Mouse (Mus musculus) urinary bladder, adult 2 months (tissue): ENCODE measurements around the gene Nans. TPM values are rescaled to one million over a fixed set of nuclear protein-coding genes. Genes with fewer than 3 reads are reported as not detected.

ENCODE experiments used
- DNase-seq: peaks from one replicate; pipeline ENCODE4 v3.0.0; 2022; ENCODE audit warnings: low spot score
- polyA plus RNA-seq: library from polyadenylated mRNA; depleted of rRNA; stranded (reverse); fragments of >200 nt; gene quantifications from 2 replicates; pipeline ENCODE4 v1.2.3, GENCODE M21; 2012

Nans gene
- polyA plus RNA-seq, 1 experiment = 34.6 TPM

GRCm38 (mm10) chr4:46485696-46486417 is 3.2 kb upstream of the Nans start:
- peak; percentile 44 for DNase-seq

DNA sequence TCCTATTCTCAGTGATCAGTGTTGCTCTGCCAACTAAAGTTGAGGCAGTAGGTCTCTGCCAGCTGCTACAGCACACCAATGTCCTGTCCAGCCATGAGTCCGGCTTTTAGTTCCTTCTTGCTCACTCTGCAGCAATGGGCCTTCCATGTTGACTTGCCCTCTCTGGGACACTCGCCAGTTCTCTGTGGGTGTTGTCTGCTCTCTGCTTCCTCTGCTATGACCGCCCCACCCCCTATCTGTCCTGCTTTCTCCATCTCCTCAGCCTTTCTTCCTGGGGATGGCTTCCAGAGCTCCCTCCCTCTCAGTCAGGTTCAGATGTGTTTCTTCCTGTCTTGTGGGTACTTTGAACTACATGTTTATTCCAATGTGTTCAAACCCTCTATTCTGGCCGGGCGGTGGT is 1.7 kb upstream of the Nans start:
- DNase-seq = no peak

- no peak for DNase-seq
Observed at GRCm38 (mm10) chr4:46493071-46493470, 4.0 kb downstream of the Nans start.

DNA sequence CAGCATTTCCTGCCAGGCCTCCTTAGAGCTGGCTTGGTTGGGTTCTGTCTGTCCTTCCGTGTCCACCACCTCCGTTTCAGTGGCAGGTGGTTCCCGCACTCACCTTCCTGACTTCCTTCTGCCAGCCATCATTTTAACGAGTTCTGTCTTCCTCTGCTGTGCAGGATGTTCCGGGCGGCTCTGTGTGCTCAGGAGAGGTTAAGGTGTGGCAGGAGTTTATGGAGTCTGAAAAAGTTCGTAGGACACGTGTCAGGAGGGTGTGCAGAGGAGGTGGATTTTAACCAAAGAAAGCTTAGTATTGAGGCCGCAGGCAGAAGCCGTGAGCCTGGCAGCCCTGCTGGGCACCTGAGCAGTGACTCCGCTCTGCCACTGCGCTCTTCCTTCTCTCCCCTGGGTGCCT is 6.5 kb downstream of the Nans start:
- no peak for DNase-seq

DNA sequence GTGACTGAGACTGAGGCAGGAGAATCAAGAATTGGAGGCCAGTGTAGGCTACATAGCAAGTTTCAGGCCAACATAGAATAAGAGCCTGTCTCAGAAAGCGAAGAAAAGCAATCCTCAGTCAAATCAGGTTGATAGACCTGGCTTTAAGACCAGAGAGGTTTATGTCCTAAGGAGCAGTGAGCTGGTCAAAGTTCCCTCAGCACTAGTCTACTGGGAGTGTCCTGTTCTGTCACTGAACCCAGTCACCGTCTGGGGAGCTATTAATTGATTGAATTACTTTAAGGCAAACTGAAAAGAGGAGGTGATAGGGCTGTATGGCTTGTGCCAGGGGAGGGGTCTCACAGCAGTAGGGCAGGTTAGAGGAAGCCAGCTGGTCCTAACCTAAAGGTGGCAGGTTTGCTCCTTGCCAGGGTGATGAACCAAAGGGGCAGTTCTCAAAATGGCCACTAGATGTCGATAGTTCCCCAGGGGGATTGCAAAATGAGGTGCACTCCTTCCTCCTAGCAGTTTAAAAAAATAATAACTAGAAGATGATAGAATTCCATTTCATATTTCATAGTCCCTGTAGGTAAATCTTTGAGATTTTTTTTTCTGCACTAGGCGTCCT is 8.3 kb downstream of the Nans start:
- no peak for DNase-seq

- DNase-seq = no peak
Observed at GRCm38 (mm10) chr4:46498511-46498910, 9.5 kb downstream of the Nans start.

GRCm38 (mm10) chr4:46498976-46499375 is 9.9 kb downstream of the Nans start:
- no peak for DNase-seq

DNA sequence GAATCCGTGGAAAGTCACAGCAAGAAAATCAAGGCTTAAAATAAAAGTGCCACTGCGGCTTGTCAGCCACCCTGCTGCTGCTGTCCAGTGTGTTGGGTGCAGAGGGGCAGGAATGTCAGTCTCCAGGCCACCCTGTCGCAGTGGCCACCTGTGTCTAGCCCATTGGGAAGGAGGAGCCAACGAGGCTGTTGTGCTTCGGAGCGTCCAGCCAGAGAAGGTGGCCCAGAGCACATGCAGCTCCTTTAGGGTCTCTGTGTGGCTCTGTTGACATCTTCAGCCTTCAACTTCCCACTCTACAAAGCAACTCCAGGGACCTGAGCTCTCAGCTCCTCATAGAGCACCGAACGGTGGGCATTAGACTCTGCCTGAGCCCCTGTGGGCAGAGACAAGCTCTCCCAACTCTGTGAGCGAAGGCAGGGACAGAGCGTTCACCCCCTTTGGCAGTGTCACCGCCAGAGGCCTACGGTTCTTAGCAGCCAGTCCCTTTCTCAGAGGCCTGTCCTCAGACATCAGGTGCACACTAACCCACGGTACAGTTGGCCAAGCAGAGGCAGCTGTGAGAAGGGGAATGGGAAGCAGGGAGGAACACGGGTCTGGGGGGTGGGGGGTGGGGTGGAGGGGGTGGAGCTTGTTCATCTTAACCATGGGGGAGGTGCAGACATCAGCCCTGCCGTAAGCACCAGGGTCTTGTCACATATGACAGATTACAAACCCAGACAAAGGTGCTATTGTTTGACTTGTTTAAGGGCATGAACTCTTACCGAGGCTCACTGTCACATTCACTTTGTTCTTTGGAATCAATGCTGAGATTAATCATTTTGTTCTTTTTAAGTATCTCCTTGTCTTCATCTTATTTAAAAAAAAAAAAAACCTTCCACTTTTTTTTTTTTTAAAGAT is 13.8 kb downstream of the Nans start:
- DNase-seq = no peak

DNA sequence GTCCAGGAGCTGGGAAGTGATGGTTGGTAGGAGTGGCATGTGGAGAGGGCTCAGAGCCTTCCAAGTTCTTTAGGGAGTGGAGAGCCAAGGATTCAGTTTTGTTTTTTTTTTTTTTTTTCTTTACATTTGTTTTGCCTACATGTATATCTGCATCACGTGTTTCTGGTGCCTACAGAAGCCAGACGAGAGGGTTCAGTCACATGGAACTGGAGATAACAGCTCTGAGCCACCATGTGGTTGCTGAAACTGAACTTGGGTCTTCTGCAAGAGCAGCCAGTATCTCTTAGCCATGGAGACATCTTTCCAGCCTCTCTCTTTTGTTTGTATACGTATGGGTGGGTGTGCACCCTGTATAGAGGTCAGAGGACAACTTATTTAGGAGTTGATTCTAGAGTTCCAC is 14.8 kb downstream of the Nans start:
- DNase-seq = no peak

GRCm38 (mm10) chr4:46505361-46506057 is 16.5 kb downstream of the Nans start:
- DNase-seq = no peak

DNA sequence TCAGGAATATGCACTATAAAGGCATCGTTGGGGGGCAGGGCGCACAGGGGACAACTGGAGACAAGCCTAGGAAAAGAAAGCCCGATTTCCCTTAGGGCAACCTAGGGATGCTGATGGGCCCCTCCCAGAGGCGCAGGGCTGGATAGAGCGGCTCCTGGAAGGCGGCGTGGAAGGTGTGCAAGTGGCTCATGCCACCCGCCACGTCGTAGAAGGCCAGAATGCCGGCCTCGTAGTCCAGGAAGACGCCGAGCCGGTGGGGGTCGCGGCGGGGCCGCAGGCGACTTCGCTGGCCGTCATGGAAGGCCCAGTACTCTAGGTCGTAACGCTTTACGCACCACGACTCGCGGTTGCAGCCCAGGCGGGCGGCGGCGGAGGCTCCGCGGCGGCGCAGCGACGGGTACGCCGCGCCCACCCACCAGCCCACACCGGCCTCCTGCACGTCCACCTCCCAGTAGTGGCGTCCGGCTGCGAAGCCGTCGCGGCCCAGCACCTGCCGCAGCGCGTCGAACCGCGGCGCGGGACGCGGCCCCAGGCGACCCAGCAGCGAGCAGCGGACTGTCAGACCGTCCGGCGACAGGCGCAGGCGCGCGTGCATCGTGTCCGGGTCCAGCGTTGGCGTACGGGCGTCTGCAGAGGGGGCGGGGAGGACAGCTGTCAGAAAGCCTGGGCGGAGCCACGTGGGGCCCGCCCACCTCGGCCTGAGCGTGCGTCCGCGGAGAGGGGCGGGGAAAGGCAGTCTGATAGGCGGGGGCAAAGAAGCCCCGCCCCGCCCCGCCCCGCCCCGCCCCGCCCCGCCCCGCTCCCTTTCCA is 18.0 kb downstream of the Nans start:
- peak; percentile 90 for DNase-seq

GRCm38 (mm10) chr4:46507736-46508460 is 18.9 kb downstream of the Nans start:
- DNase-seq = peak; percentile 66

DNA sequence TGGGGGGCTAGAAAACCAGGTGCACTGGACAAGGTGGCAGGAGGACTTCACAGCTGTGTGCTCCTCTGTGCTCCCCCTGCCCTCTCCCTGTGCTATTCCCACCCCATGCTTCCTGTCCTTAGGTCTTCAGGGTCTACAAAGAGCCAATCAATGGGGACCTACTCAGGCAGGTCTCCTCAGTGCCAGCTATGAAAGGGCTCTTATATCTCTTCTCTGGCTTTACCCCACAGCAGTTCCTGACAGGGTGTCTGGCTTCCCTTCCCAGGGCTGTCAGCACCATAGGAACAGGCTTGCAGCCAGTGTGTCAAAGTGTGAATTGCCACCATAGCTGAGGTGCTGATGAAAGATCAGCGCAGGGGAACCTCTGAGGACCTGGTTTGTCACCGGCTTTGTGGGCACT is 31.4 kb downstream of the Nans start:
- no peak for DNase-seq

DNA sequence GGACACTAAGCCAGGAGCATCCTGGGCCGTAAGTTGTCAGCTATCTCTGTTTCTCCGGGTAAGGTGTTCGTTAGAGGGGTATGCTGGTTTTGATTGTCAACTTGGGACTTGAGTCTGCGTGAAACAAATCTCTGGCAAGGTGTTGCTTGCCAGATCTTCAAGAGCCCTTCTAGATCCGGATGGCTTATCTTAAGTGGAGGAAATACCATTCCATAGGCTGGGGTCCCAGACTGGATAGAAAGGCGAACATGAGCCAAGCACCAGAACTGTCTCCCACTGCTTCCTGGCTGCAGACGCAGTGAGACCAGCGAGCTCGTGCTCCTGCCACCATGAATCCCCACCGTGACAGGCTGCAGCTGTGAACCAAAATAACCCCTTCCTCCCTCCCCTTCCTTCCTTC is 32.4 kb downstream of the Nans start:
- DNase-seq = no peak

GRCm38 (mm10) chr4:46523324-46523723 is 34.3 kb downstream of the Nans start:
- DNase-seq = no peak

DNA sequence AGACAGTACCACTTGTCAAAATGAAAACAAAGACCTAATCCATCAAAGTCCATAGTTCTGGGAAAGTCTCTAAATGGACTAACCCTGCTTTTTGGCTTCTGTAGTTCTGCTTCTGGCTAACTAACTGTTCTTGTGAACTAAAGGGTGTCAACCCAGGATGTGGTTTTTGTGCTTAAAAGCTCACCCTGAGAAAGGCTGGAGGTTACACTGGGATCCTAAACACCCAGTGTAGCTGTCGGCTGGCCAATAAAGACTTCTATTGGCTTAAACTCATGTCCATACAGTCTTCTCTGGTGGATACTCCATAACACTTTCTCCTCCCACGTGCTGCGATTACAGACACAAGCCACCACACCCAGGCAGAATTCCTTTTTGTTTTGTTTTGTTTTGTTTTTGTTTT is 37.2 kb downstream of the Nans start:
- DNase-seq = no peak

DNA sequence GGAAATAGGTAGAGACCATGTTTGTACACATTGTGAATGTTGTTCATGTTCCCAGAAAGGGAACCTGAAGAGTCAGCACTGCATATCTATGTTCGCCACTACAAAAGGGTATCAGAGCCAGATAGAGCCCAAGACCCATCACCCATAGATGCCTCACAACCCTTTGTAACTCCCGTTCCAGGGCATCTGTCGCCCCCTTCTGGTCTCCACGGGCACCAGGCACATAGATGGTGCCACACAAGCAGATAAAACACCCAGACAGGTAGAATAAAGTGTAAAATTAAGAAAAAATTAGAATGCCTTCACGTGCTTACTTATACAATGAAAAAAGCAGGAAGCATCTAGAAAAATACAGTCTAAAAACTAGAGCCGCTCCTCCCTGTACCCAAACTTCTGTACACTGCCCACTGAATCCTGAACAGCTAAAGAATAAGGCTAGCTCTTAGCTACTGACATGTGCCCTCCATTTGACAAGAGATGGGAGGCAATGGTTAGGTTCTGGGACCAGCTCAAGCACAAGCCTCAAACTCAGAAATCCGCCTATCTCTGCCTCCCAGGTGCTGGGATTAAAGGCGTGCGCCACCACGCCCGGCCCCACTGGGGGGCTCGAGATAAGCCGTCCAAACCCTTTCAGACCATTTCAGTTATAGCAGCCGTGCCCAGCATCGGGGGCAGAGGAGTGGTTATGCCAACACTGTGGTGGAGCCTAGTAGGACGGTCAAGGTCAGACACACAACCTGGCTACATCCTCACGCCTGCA is 37.9 kb downstream of the Nans start:
- DNase-seq = no peak

DNA sequence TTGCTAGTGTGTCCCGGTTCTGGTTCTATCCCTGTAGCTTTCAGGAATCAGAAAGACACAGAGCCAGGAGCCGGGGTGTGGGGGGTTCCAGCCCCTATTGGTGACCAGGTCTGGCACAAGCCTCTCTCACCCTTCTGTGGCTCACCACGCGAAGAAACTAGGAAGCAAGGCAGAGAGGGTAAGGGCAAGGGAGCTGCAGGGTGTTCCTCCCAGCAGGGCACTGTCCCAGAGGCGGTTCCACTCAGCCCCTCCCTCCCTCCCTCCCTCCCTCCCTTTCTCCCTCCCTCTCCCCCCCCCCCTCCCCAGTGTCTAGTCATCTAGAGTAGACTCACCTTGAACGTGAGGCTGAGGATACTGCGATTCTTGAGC is 38.5 kb downstream of the Nans start:
- DNase-seq = no peak

- no peak for DNase-seq
Observed at GRCm38 (mm10) chr4:46529722-46530121, 40.7 kb downstream of the Nans start.

DNA sequence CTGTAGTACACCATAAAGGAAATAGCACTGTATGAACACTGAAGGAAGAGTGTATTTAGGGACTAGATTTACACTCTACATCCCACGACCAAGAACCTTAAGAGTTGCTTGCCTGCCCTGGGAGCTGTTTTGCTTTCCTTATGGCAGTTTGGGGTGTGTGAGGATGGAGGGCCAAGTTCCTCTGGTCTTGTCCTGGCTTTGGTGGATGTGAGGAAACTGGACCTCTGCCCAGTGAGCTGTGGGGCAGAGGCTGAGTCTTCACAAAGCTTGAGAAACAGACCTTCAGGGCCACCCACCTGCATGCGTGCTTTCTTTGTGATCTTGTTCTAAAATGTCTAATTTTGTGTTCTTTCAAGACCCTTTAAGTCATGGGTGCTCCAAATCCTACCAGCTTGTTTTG is 43.5 kb downstream of the Nans start:
- no peak for DNase-seq
